Mouse (Mus musculus): ENCODE measurements around the gene Gm34653. TPM values are rescaled to one million over a fixed set of nuclear protein-coding genes. Genes with fewer than 3 reads are reported as not detected.
"Not testable (repeated sequence)": the region's sequence is repeated elsewhere in the genome, so short reads cannot be mapped to it uniquely, and the experiment has no call there.

The Gm34653 gene
- polyA plus RNA-seq, 1 experiment, result not detected

DNA sequence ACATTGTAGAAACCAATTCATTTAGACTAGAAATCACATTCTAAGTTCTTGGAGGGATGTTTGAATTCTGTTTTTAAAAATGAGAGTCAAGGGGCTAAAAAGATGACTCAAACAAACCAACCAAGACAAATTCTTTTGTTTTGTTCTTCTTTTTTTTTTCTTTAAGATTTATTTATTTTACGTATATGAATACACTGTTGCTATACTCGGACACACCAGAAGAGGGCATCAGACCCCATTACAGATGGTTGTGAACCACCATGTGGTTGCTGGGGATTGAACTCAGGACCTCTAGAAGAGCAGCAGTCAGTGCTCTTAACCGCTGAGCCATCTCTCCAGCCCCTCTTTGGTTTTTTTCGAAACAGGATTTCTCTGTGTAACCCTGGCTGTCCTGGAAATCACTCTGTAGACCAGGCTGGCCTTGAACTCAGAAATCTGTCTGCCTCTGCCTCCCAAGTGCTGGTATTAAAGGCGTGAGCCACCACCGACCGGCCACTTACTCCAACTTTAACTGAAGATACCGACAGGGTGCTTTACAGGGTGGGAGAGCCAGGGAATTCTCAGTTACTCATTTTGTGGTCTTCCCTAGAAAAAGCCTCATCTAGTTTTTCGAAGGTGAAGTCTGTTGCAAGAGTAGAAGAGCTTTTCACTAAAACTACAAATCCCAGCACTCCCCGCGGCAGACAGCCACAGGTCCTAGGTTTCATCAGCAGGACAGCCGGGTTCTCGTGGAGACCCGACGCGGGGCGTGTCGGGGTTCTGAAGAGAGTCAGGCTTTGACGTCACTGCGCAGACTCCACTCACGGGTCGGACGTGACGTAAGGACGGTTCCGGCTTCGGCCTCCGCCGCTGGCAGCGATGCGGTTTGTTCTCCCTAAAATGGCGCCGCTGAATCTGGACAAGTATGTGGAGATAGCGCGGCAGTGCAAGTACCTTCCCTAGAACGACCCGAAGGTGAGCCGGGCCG lies 31.0 kb upstream of the Gm34653 start:
- Histone ChIP-seq H3K4me2 (ENCODE audit: low read depth) (peak overlapping the region; percentile 41), H3K4me3 (peak overlapping the region; percentile 51), H3K36me3 (ENCODE audit: control insufficient read depth, insufficient read depth) (no peaks in the 10 kb centered on the region), H3K79me2 (ENCODE audit: control insufficient read depth, insufficient read depth) (peaks cover 42% of the 10 kb centered on the region), H3ac (ENCODE audit: control insufficient read depth, insufficient read length) (peak overlapping the region; percentile 37), H3K27me3 (ENCODE audit: control insufficient read depth, insufficient read depth, insufficient read length) (no peaks in the 10 kb centered on the region)
- TF ChIP-seq USF1 (IDR thresholded peaks at IDR 0.05; ENCODE audit: low read depth) (no peak), TCF3 (IDR thresholded peaks at IDR 0.05; ENCODE audit: insufficient read length, low read depth) (no peak), CEBPB (IDR thresholded peaks at IDR 0.05; ENCODE audit: insufficient read depth, poor library complexity, severe bottlenecking) (peak; percentile 82; the same call in 1 of the 2 replicates), TCF12 (IDR thresholded peaks at IDR 0.05; ENCODE audit: insufficient read depth, poor library complexity, severe bottlenecking) (no peak), MYOD1 (IDR thresholded peaks at IDR 0.05; ENCODE audit: control insufficient read depth in 1 of 3, insufficient read length in 2 of 3, low read depth in 2 of 3) (no peak), SRF (IDR thresholded peaks at IDR 0.05; ENCODE audit: control insufficient read depth, insufficient read length, low read depth) (no peak), E2F4 (IDR thresholded peaks at IDR 0.05; ENCODE audit: insufficient read depth) (no peak), MAX (IDR thresholded peaks at IDR 0.05; ENCODE audit: low read depth) (peak; percentile 41), POLR2A (IDR thresholded peaks at IDR 0.05; ENCODE audit: insufficient read length, low read depth) (peak; percentile 92), POLR2AphosphoS2 (IDR thresholded peaks at IDR 0.05; ENCODE audit: insufficient read length, low read depth) (peak; percentile 94), MYOG (IDR thresholded peaks at IDR 0.05; ENCODE audit: control insufficient read depth in 1 of 3, insufficient read depth in 1 of 3, insufficient read length in 2 of 3, low read depth in 2 of 3) (peak in 1 of 3 experiments; percentile 36)

DNA sequence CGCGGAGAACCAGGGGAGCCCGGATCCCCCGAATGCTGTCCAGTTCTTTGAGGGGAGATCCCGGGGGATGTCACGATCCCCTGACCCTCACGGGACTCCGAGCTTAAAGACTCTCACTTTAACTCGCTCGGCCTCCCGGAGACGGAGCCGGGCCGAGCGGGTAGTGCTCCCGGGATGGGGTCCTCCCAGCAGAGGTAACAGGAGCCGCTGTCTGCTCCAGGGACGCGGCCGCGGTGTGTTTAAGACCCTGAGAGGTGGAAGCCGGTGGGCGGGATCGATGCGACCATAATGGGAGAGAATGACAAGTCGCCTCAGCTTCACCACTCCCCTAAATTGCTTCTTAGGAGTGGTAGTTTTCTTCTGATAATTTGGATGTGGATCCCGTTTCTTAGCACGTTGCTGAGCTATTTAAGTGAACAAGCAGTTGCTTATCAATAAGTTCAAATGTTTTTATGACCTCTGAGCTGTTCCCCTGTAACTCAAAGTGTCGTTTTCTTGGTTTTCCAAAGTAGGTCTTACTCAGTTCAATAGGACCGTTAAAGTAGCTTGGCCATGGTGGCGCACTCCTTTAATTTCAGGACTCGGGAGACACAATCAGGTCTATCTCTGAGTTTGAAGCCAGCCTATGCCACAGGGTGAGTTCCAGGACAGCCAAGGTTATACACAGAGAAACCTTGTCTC lies 30.1 kb upstream of the Gm34653 start:
- Histone ChIP-seq H3K79me2 (ENCODE audit: control insufficient read depth, insufficient read depth) (peaks cover 51% of the 10 kb centered on the region), H3K4me3 (peak overlapping the region; percentile 51), H3K4me2 (ENCODE audit: low read depth) (peak overlapping the region; percentile 90), H3ac (ENCODE audit: control insufficient read depth, insufficient read length) (peak overlapping the region; percentile 37)
- not testable (repeated sequence) for H3K36me3 ChIP-seq (ENCODE audit: control insufficient read depth, insufficient read depth); H3K27me3 ChIP-seq (ENCODE audit: control insufficient read depth, insufficient read depth, insufficient read length)

DNA sequence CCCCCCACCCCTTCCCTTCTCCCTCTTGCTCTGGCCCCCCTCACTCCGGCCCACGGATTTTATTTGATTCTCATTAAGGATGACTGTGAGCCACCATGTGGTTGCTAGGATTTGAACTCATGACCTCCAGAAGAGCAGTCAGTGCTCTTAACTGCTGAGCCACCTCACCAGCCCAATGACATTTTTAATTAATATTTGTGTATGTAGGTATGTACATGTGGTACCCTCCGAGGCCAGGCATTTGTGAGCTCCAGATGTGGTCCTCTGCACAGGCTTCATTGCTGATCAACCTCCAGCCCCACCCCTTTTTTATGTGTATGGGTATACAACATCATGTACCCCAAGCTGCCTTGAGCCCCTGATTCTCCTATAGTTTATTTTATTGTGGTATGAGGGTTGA lies 29.1 kb upstream of the Gm34653 start:
- peak overlapping the region; percentile 51 for H3K4me3 ChIP-seq
- H3K79me2 ChIP-seq (ENCODE audit: control insufficient read depth, insufficient read depth), result peaks cover 62% of the 10 kb centered on the region
- TF ChIP-seq USF1 (IDR thresholded peaks at IDR 0.05; ENCODE audit: low read depth) (no peak), MYOG (IDR thresholded peaks at IDR 0.05; ENCODE audit: control insufficient read depth in 1 of 3, insufficient read depth in 1 of 3, insufficient read length in 2 of 3, low read depth in 2 of 3) (no peak), POLR2AphosphoS2 (IDR thresholded peaks at IDR 0.05; ENCODE audit: insufficient read length, low read depth) (no peak), CEBPB (IDR thresholded peaks at IDR 0.05; ENCODE audit: insufficient read depth, poor library complexity, severe bottlenecking) (no peak), REST (IDR thresholded peaks at IDR 0.05; ENCODE audit: insufficient read depth, insufficient read length) (no peak), MAX (IDR thresholded peaks at IDR 0.05; ENCODE audit: low read depth) (no peak)
- H3K27me3 ChIP-seq (ENCODE audit: control insufficient read depth, insufficient read depth, insufficient read length), result no peaks in the 10 kb centered on the region
- H3K36me3 ChIP-seq (ENCODE audit: control insufficient read depth, insufficient read depth), result no peaks in the 10 kb centered on the region
- peak overlapping the region; percentile 90 for H3K4me2 ChIP-seq (ENCODE audit: low read depth)
- no peak overlapping the region for H3ac ChIP-seq (ENCODE audit: control insufficient read depth, insufficient read length)

- Histone ChIP-seq H3K36me3 (ENCODE audit: control insufficient read depth, insufficient read depth) (no peaks in the 10 kb centered on the region), H3K4me3 (peak overlapping the region; percentile 51), H3K27me3 (ENCODE audit: control insufficient read depth, insufficient read depth, insufficient read length) (no peaks in the 10 kb centered on the region), H3K4me2 (ENCODE audit: low read depth) (peak overlapping the region; percentile 90), H3ac (ENCODE audit: control insufficient read depth, insufficient read length) (no peak overlapping the region), H3K79me2 (ENCODE audit: control insufficient read depth, insufficient read depth) (peaks cover 66% of the 10 kb centered on the region)
- TF ChIP-seq MYOD1 (IDR thresholded peaks at IDR 0.05; ENCODE audit: control insufficient read depth in 1 of 3, insufficient read length in 2 of 3, low read depth in 2 of 3) (no peak), CEBPB (IDR thresholded peaks at IDR 0.05; ENCODE audit: insufficient read depth, poor library complexity, severe bottlenecking) (no peak), POLR2A (IDR thresholded peaks at IDR 0.05; ENCODE audit: insufficient read length, low read depth) (no peak), MYOG (IDR thresholded peaks at IDR 0.05; ENCODE audit: control insufficient read depth in 1 of 3, insufficient read depth in 1 of 3, insufficient read length in 2 of 3, low read depth in 2 of 3) (no peak), USF1 (IDR thresholded peaks at IDR 0.05; ENCODE audit: low read depth) (no peak), REST (IDR thresholded peaks at IDR 0.05; ENCODE audit: insufficient read depth, insufficient read length) (no peak), POLR2AphosphoS2 (IDR thresholded peaks at IDR 0.05; ENCODE audit: insufficient read length, low read depth) (no peak), MAX (IDR thresholded peaks at IDR 0.05; ENCODE audit: low read depth) (no peak), TCF12 (IDR thresholded peaks at IDR 0.05; ENCODE audit: insufficient read depth, poor library complexity, severe bottlenecking) (no peak), SRF (IDR thresholded peaks at IDR 0.05; ENCODE audit: control insufficient read depth, insufficient read length, low read depth) (no peak), E2F4 (IDR thresholded peaks at IDR 0.05; ENCODE audit: insufficient read depth) (no peak), TCF3 (IDR thresholded peaks at IDR 0.05; ENCODE audit: insufficient read length, low read depth) (no peak)
Observed at GRCm38 (mm10) chr2:34804172-34804571, 28.6 kb upstream of the Gm34653 start.

All from myocyte (in vitro differentiated cells).